Mouse (Mus musculus) left cerebral cortex, postnatal 4 days (tissue): ENCODE data around the gene Smyd4. TPM values are rescaled to one million over a fixed set of nuclear protein-coding genes. Genes with fewer than 3 reads are reported as not detected.

ENCODE experiments used
- DNase-seq: peaks from one replicate; pipeline ENCODE4 v3.0.0-alpha.2; 2022
- intact Hi-C: fragments of 180-260 bp; cut with DNase I; formaldehyde crosslinking; loops from one replicate; pipeline ENCODE4 v1.15.1; 2025
- total RNA-seq, 2 experiments: library from RNA; stranded (reverse); gene quantifications; 2 replicates each; pipeline ENCODE4 v1.2.3; 2021

Smyd4 gene
- total RNA-seq: 10 to 100 TPM; 18.9 to 19.1 TPM

GRCm38 (mm10) chr11:75348199-75348889, at the start of gene Smyd4, which contains the start of gene Rpa1:
TSS of gene Smyd4 (plus strand) at chr11:75348433.
TSS of gene Rpa1 (minus strand) at chr11:75348324.
- intact Hi-C loops: no loop called here
- DNase-seq: peak; percentile 97

GRCm38 (mm10) chr11:75298491-75298890, 49.7 kb upstream of the Smyd4 start:
- no peak for DNase-seq
- intact Hi-C loops: no loop called here

- intact Hi-C loops: no loop called here
Observed at GRCm38 (mm10) chr11:75299786-75300185, 48.4 kb upstream of the Smyd4 start.

GRCm38 (mm10) chr11:75300954-75301353, 47.3 kb upstream of the Smyd4 start:
- intact Hi-C loops: no loop called here
- DNase-seq: no peak

More at GRCm38 (mm10) chr11:75299786-75300185, 48.4 kb upstream of the Smyd4 start:
- DNase-seq: no peak

GRCm38 (mm10) chr11:75304797-75305196, 43.4 kb upstream of the Smyd4 start:
- DNase-seq: no peak
- intact Hi-C loops: no loop called here

- intact Hi-C loops: no loop called here
- no peak for DNase-seq
Observed at GRCm38 (mm10) chr11:75308650-75309049, 39.6 kb upstream of the Smyd4 start.

- intact Hi-C loops: no loop called here
- DNase-seq: no peak
Observed at GRCm38 (mm10) chr11:75310813-75311212, 37.4 kb upstream of the Smyd4 start.

- intact Hi-C loops: no loop called here
- no peak for DNase-seq
Observed at GRCm38 (mm10) chr11:75311751-75312150, 36.5 kb upstream of the Smyd4 start.

- DNase-seq: no peak
- intact Hi-C loops: no loop called here
Observed at GRCm38 (mm10) chr11:75313834-75314233, 34.4 kb upstream of the Smyd4 start.

- intact Hi-C loops: no loop called here
- no peak for DNase-seq
Observed at GRCm38 (mm10) chr11:75318351-75319221, 29.6 kb upstream of the Smyd4 start.

- no peak for DNase-seq
- intact Hi-C loops: no loop called here
Observed at GRCm38 (mm10) chr11:75319246-75319645, 29.0 kb upstream of the Smyd4 start.

GRCm38 (mm10) chr11:75323326-75323737, 24.9 kb upstream of the Smyd4 start:
- no peak for DNase-seq
- intact Hi-C loops: no loop called here

GRCm38 (mm10) chr11:75324433-75324832, 23.8 kb upstream of the Smyd4 start:
- intact Hi-C loops: no loop called here

GRCm38 (mm10) chr11:75325116-75325968, 22.9 kb upstream of the Smyd4 start:
- intact Hi-C loops: no loop called here
- DNase-seq: no peak

More at GRCm38 (mm10) chr11:75324433-75324832, 23.8 kb upstream of the Smyd4 start:
- DNase-seq: no peak

- DNase-seq: no peak
- intact Hi-C loops: no loop called here
Observed at GRCm38 (mm10) chr11:75325969-75326311, 22.3 kb upstream of the Smyd4 start.

- no peak for DNase-seq
- intact Hi-C loops: no loop called here
Observed at GRCm38 (mm10) chr11:75336676-75337075, 11.6 kb upstream of the Smyd4 start.

GRCm38 (mm10) chr11:75337246-75337645, 11.0 kb upstream of the Smyd4 start:
- no peak for DNase-seq
- intact Hi-C loops: no loop called here

- no peak for DNase-seq
- intact Hi-C loops: no loop called here
Observed at GRCm38 (mm10) chr11:75340076-75340475, 8.2 kb upstream of the Smyd4 start.

- intact Hi-C loops: no loop called here
Observed at GRCm38 (mm10) chr11:75340698-75341345, 7.4 kb upstream of the Smyd4 start.

GRCm38 (mm10) chr11:75343096-75343495, 5.1 kb upstream of the Smyd4 start:
- intact Hi-C loops: no loop called here
- no peak for DNase-seq

More at GRCm38 (mm10) chr11:75340698-75341345, 7.4 kb upstream of the Smyd4 start:
- no peak for DNase-seq
